Mouse (Mus musculus): ENCODE measurements around the gene Amhr2. TPM values are rescaled to one million over a fixed set of nuclear protein-coding genes. Genes with fewer than 3 reads are reported as not detected.
A peak's percentile ranks its signal among the peaks of the same experiment; 100 is the strongest.

Gene Amhr2
- polyA plus RNA-seq, 1 experiment: 3.2 TPM

DNA sequence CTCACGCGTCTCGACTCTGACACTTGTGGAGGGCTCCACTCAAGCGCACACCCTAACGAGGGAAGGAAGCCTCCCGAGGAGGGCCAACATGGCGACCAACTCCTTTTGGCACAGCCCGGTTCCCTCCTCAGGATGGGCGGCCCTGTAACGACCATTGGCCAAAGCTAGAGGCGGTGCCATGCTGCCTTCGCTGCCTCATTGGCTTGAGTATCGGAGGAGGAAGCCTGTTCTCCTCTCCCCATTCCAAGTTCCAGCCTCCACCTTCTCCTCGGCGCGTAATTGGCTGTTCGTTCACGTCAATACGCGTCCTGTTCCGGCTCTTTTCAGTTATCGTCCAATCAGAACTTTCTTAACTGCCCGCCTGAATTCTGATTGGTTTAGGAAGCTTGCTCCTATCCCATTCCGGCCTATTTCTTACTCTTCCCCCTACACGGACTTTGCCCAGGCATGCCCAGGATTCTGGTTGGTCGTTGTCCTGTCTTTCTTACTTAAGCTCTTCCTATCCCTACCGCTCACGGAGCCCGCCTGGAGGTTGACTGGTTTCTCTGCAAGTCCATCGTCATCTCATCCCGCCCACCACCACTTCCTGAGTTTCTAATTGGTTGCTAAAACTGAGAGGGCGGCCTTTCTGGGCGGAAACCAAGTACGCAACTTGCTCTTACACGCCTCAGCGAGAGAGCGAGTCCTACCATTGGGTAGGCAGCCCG is 39.5 kb upstream of the Amhr2 start, which contains the start of gene Sp1:
Gene Sp1 (plus strand): TSS at position 655 of the 707 bp plus-strand sequence.
- peak within 1 kb of the TSS; percentile 97 for H3K27ac ChIP-seq (ENCODE audit: insufficient read depth, low read length)
- WGBS: under 1% methylated on average over 38 of the region's 38 CpGs
- peak within 1 kb of the TSS; percentile 70 for H3K4me3 ChIP-seq (replicated peaks; ENCODE audit: insufficient read depth, low read depth, low read length)
- TF ChIP-seq POLR2A (IDR thresholded peaks at IDR 0.05; ENCODE audit: borderline replicate concordance, insufficient read depth, low read length): peak; percentile 98
- TF ChIP-seq CTCF (IDR thresholded peaks at IDR 0.05; ENCODE audit: borderline replicate concordance, insufficient read depth, low read depth, low read length): no peak
- H3K27me3 ChIP-seq (ENCODE audit: control insufficient read depth, insufficient read depth, low read length): no peaks in the 10 kb centered on the region
- DNase-seq: peak; percentile 99 to 100
- H3K4me1 ChIP-seq (ENCODE audit: control insufficient read depth, insufficient read depth, low read length): peaks cover 17% of the 10 kb centered on the region

DNA sequence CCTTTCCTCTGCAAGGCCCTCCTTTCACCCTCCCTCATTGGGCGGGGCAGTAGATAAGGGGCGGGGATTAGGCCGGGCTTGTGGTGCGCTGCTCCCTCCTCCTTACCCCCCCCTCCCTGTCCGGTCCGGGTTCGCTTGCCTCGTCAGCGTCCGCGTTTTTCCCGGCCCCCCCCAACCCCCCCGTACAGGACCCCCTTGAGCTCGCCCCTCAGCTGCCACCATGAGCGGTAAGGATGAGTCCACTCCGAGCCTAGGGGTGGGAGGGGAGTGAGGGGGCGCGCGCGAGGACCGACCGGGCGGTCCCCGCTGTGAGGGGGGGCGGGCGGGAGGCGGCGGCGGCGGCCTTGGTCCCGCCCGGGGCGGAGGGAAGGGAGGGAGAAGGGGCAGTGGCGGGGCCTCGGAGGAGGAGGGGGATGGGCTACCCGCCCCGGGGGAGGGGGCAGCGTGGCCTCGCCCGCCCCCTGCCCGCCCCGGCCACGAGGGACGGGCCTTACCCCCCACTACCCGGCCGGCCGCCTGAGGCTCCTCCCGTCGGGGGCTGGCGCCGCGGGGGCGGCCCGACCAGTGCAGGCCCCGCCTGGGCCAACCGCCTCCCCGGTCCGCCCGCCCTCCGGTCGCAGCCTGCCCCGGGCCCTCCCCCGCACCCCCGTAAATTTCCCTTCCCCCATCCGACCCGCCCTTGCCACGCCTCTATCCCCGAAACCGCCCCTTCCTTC is 38.8 kb upstream of the Amhr2 start:
- peaks cover 17% of the 10 kb centered on the region for H3K4me1 ChIP-seq (ENCODE audit: control insufficient read depth, insufficient read depth, low read length)
- H3K27ac ChIP-seq (ENCODE audit: insufficient read depth, low read length): no peak overlapping the region; the same call in 1 of the 2 replicates
- no peak for TF ChIP-seq CTCF (IDR thresholded peaks at IDR 0.05; ENCODE audit: borderline replicate concordance, insufficient read depth, low read depth, low read length)
- peak; percentile 32; the same call in 1 of the 2 replicates for TF ChIP-seq POLR2A (IDR thresholded peaks at IDR 0.05; ENCODE audit: borderline replicate concordance, insufficient read depth, low read length)
- peak overlapping the region; percentile 67 for H3K4me3 ChIP-seq (replicated peaks; ENCODE audit: insufficient read depth, low read depth, low read length)
- peak; percentile 70 to 74 for DNase-seq
- no peaks in the 10 kb centered on the region for H3K27me3 ChIP-seq (ENCODE audit: control insufficient read depth, insufficient read depth, low read length)
- 2% methylated on average over 37 of the region's 69 CpGs for WGBS

DNA sequence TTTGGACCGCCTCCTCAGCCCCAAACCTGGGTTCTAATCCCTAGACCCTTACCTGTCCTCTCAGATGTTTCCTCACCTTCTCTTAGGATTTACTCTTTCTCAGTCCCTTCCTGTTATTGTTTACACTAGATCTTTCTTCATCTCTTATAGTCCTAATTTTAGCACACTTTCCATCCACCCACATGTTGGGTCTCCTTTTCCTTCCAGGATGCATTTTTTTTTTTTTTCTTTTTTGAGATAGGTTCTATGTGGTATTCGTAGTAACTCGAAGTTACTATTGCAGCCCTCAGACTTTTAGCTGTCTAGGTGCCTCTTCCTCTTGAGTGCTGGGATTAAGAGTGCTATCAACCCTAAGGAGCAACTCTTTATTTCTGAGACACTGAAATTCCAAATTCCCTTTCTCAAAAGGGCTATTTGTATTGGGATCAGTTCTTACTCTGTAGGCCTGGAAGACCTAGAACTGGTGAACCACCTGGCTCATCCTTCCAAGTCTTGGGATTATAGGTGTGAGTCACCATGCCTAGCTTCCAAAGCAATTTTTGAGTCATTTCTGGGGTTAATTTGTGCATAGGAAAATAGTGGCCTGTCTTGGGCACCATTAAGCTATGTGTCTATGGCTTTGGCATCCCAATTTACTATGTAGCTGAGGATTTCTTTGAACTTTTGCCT is 38.1 kb upstream of the Amhr2 start:
- WGBS: 9% methylated on average over 3 of the region's 3 CpGs
- no peak for TF ChIP-seq CTCF (IDR thresholded peaks at IDR 0.05; ENCODE audit: borderline replicate concordance, insufficient read depth, low read depth, low read length)
- TF ChIP-seq POLR2A (IDR thresholded peaks at IDR 0.05; ENCODE audit: borderline replicate concordance, insufficient read depth, low read length): no peak
- Histone ChIP-seq H3K27me3 (ENCODE audit: control insufficient read depth, insufficient read depth, low read length) (no peaks in the 10 kb centered on the region), H3K27ac (ENCODE audit: insufficient read depth, low read length) (no peak overlapping the region; the same call in 1 of the 2 replicates), H3K4me3 (replicated peaks; ENCODE audit: insufficient read depth, low read depth, low read length) (peak overlapping the region; percentile 67), H3K4me1 (ENCODE audit: control insufficient read depth, insufficient read depth, low read length) (peaks cover 17% of the 10 kb centered on the region)
- DNase-seq: peak in 1 of 2 experiments; percentile 37

DNA sequence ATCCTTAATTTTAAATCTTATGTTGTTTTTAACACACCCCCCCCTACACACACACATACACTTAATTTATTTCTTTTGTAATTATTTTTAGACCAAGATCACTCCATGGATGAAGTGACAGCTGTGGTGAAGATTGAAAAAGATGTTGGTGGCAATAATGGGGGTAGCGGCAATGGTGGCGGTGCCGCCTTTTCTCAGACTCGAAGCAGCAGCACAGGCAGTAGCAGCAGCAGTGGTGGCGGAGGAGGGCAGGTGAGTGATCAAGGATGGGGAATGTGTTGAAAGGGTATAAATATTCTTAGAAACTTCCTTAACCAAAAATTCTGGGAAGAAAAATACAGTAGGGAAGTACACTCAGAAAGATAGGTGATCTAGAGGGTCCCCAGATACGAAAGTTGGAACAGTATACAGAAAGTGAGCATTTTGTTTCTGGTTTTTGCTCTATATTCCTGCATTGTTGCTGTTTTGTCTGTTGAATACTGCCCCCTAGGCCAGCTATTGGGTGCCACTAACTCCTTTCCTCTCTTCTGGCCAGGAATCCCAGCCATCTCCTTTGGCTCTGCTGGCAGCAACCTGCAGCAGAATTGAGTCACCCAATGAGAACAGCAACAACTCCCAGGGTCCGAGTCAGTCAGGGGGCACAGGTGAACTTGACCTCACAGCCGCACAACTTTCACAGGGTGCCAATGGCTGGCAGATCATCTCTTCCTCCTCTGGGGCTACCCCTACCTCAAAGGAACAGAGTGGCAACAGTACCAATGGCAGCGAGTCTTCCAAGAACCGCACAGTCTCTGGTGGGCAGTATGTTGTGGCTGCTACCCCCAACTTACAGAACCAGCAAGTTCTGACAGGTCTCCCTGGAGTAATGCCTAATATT is 37.2 kb upstream of the Amhr2 start:
- Histone ChIP-seq H3K4me3 (replicated peaks; ENCODE audit: insufficient read depth, low read depth, low read length) (no peak overlapping the region), H3K27me3 (ENCODE audit: control insufficient read depth, insufficient read depth, low read length) (no peaks in the 10 kb centered on the region), H3K4me1 (ENCODE audit: control insufficient read depth, insufficient read depth, low read length) (peaks cover 17% of the 10 kb centered on the region), H3K27ac (ENCODE audit: insufficient read depth, low read length) (no peak overlapping the region)
- DNase-seq: peak in 1 of 2 experiments; percentile 18
- 86% methylated on average over 10 of the region's 10 CpGs for WGBS
- TF ChIP-seq CTCF (IDR thresholded peaks at IDR 0.05; ENCODE audit: borderline replicate concordance, insufficient read depth, low read depth, low read length) (no peak), POLR2A (IDR thresholded peaks at IDR 0.05; ENCODE audit: borderline replicate concordance, insufficient read depth, low read length) (no peak)

DNA sequence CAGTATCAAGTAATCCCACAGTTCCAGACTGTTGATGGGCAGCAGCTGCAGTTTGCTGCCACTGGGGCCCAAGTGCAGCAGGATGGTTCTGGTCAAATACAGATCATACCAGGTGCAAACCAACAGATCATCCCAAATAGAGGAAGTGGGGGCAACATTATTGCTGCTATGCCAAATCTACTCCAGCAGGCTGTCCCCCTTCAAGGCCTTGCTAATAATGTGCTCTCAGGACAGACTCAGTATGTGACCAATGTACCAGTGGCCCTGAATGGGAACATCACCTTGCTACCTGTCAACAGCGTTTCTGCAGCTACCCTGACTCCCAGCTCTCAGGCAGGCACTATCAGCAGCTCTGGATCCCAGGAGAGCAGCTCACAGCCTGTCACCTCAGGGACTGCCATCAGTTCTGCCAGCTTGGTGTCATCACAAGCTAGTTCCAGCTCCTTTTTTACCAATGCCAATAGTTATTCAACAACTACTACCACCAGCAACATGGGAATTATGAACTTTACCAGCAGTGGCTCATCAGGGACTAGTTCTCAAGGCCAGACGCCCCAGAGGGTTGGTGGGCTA is 36.5 kb upstream of the Amhr2 start:
- no peak overlapping the region for H3K27ac ChIP-seq (ENCODE audit: insufficient read depth, low read length)
- no peak for DNase-seq
- WGBS: 67% methylated on average over 2 of the region's 2 CpGs
- H3K4me1 ChIP-seq (ENCODE audit: control insufficient read depth, insufficient read depth, low read length): peaks cover 17% of the 10 kb centered on the region
- H3K4me3 ChIP-seq (replicated peaks; ENCODE audit: insufficient read depth, low read depth, low read length): no peak overlapping the region
- TF ChIP-seq CTCF (IDR thresholded peaks at IDR 0.05; ENCODE audit: borderline replicate concordance, insufficient read depth, low read depth, low read length): no peak
- no peak for TF ChIP-seq POLR2A (IDR thresholded peaks at IDR 0.05; ENCODE audit: borderline replicate concordance, insufficient read depth, low read length)
- no peaks in the 10 kb centered on the region for H3K27me3 ChIP-seq (ENCODE audit: control insufficient read depth, insufficient read depth, low read length)

DNA sequence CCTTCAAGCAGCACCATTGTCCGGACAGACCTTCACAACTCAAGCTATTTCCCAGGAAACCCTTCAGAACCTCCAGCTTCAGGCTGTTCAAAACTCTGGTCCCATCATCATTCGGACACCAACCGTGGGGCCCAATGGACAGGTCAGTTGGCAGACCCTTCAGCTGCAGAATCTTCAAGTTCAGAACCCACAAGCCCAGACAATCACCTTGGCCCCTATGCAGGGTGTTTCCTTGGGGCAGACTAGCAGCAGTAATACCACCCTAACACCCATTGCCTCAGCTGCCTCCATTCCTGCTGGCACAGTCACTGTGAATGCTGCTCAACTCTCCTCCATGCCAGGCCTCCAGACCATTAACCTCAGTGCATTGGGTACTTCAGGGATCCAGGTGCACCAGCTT is 35.9 kb upstream of the Amhr2 start:
- Histone ChIP-seq H3K4me3 (replicated peaks; ENCODE audit: insufficient read depth, low read depth, low read length) (no peak overlapping the region), H3K27me3 (ENCODE audit: control insufficient read depth, insufficient read depth, low read length) (no peaks in the 10 kb centered on the region), H3K27ac (ENCODE audit: insufficient read depth, low read length) (no peak overlapping the region), H3K4me1 (ENCODE audit: control insufficient read depth, insufficient read depth, low read length) (peaks cover 17% of the 10 kb centered on the region)
- 95% methylated on average over 3 of the region's 3 CpGs for WGBS
- no peak for DNase-seq
- TF ChIP-seq CTCF (IDR thresholded peaks at IDR 0.05; ENCODE audit: borderline replicate concordance, insufficient read depth, low read depth, low read length) (no peak), POLR2A (IDR thresholded peaks at IDR 0.05; ENCODE audit: borderline replicate concordance, insufficient read depth, low read length) (no peak)

Measured in cerebellum, adult 2 months (tissue).